Mouse (Mus musculus) lung, postnatal 36 days (tissue): ENCODE measurements around the gene Gabrp.

ENCODE experiments used
- DNase-seq: peaks from one replicate; pipeline ENCODE4 v3.0.0; 2022; ENCODE audit warnings: mixed read lengths

The Gabrp gene

DNA sequence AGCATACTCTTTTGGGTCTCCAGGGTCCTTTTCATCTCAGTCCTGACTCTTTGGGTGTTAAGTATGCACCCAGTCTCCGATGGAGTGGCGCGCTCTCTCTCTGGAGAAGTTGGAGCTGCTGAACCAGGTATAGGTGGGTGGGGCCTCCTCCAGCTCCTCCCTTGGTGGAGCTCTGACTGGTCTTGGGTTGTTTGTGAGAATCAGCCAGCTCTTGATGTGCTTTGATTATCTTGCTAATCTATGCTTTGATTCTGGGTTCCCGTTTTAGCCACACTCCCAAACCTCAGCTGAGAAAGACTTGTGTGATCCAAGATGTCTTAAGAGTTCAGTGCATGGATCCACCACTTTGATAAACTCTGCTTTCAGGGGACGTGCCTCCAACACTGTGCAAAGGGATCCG lies at the start of gene Gabrp:
TSS of gene Gabrp (minus strand) at position 101 of the 400 bp plus-strand sequence.
- peak; percentile 30 for DNase-seq

- no peak for DNase-seq
Measured at GRCm38 (mm10) chr11:33627136-33627742, 48.5 kb upstream of the Gabrp start.

GRCm38 (mm10) chr11:33614218-33614617 lies 35.5 kb upstream of the Gabrp start:
- peak; percentile 78 for DNase-seq

DNA sequence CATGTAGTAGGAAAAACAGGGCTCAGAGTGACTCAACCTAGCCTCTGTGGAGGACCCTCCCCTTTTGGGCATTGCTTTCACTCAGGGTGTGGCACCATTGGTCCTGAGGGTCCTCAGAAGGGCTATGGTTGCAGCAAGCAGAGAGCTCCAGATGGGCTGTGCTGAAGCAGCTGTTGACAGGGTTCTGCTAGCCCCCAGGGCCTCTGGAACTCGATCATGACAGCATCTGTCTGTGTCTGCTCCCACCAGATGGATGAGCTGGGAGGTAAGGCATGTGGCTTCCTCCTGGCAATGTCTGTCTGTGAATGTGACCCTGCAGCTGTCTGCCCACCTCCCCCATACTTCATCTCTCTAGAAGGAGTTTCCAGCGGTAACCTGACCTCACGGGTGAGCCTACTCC lies 29.0 kb upstream of the Gabrp start:
- DNase-seq: no peak

- peak; percentile 46 for DNase-seq
Measured at GRCm38 (mm10) chr11:33603174-33603573, 24.4 kb upstream of the Gabrp start.

- DNase-seq: no peak
Measured at GRCm38 (mm10) chr11:33598986-33599385, 20.2 kb upstream of the Gabrp start, which contains the start of gene D130052B06Rik. TSS of gene D130052B06Rik (plus strand) at chr11:33599302.

DNA sequence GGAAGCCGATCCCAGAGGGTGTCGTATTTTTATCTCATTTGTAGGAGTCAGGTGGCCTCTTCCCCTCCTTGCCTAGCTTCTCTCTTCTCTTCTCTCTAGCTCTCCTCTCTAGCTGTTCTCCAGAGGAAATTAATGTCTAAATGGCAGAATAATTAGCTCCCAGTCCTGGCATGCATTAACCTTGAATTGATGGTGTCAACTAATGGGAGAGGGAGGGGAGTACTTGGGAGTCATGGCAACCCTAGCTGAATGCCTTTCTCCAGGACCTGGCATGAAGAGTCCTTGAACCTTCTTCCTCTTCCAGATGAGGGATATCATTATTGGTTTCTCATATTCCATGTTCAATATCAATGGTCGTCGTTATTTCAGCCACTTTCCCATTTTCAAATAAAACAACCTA lies 17.9 kb upstream of the Gabrp start:
- DNase-seq: no peak

DNA sequence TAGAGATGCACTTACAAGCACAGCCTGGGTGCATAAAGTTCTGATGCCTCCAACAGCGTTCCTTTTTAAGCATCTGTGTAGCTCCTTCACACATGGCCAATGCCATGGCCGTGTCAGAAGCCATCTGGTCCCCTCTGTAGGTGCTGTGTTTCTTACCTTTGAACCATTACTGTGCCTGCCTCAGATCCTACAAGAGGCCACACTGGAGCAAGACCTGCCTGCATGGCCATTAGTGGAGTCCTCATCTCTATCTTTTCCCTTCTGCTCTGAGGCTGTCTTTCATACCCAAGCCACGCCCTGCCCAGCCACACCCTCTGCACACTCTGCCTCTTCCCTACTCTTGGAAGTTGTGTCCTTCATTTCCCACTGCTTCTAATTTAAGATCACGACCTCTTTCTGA lies 14.1 kb upstream of the Gabrp start:
- no peak for DNase-seq

GRCm38 (mm10) chr11:33590771-33591170 lies 12.0 kb upstream of the Gabrp start:
- DNase-seq: no peak

DNA sequence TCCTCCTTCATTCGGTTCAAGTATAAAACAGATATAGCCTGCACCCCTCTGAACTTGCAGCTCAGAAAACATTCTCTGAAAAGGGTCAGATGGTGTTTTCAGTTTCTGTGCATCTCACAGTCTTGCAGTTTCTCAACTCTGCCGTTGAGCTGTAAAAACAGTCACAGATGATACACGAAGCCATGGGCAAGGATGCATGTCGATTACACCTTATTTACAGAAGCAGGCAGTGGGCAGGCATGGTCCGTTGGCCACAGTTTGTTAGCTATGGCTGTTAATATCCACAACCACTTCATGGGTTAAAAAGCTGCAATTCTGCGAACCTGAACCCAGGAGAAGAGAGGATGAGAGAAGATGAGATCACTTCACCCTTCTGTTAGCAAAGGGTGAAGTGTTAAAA lies 7.9 kb upstream of the Gabrp start:
- no peak for DNase-seq

- DNase-seq: peak; percentile 56
Measured at GRCm38 (mm10) chr11:33579621-33580020, 862 bp upstream of the Gabrp start.

- DNase-seq: no peak
Measured at GRCm38 (mm10) chr11:33574944-33575343, 3.8 kb downstream of the Gabrp start.

DNA sequence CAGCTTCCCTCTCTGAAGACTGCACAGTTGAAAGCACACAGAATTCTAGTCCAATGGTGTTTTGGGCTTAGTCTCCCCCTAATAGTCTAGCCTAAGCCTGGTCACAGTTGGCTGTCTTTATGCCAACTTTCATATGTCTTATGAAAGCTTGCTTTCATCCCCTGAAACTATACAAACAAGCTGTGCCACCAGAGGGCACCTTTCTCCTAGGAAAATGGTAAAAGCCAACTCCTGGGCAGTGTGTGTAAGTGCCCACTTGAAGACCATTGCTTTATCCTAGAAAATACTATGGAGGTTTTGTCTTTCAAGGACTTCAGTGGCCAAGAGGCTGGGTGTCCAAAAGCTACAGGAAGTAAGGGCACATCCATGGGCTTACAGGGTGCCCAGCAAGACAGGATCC lies 8.3 kb downstream of the Gabrp start:
- DNase-seq: peak; percentile 61

GRCm38 (mm10) chr11:33563921-33564320 lies 14.8 kb downstream of the Gabrp start:
- no peak for DNase-seq

- no peak for DNase-seq
Measured at GRCm38 (mm10) chr11:33554123-33554522, 24.6 kb downstream of the Gabrp start.

GRCm38 (mm10) chr11:33550861-33551560 lies 27.7 kb downstream of the Gabrp start:
- no peak for DNase-seq

- peak; percentile 17 for DNase-seq
Measured at GRCm38 (mm10) chr11:33547386-33547785, 31.4 kb downstream of the Gabrp start.

GRCm38 (mm10) chr11:33544945-33545344 lies 33.8 kb downstream of the Gabrp start:
- no peak for DNase-seq

DNA sequence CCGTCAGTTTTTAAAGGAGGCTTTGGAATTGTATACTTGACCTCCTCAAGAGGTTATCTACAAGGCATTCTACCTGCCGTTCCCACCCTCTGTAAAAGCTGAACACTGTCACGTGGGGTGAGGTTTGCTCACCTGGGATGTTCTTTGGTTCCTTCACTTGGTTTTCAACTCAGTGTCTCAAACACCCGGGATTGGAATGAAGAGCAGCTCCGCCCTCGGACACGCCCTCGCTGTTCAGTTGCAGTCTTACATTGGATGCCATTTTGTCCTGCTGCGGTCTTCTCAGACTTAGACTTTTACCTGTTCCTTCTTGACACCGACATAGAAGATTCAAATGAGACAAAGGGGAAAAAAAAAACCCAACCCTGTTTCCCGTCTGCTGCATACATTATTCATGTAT lies 34.6 kb downstream of the Gabrp start:
- DNase-seq: no peak

DNA sequence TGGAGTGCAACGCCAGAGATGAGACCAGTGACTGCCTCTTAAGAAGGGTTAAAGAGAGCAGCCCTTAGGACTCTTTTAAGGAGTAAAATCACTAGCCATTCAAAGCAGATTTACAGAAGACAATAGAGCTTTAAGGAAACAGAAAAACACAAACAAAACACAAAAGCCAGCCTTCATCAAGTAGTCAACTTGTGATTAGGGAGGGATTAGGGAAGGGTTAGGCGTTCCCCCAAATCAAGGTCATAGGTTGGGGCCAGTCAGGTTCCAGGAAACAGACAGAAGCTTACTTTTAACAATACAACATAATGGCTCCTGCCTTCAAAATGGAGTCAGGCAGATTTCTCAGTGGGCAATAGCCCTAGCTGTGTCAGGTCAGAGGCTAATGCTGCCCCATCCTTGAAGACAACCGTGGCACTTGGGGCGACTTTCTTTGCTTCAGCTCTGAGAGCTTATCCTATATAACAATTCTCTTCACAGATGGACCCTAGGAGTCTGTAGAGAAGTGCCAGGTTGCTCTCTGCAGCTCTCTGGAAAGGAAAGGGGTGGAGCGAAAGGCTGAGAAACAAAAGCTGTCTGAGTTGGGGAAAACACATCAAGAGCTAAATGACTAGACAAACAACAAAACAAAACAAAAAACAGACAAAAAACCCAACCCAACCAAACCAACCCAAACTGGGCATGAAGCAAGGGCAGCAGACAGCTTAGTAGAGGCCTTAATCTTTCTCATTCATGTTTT lies 41.2 kb downstream of the Gabrp start:
- no peak for DNase-seq

- DNase-seq: no peak
Measured at GRCm38 (mm10) chr11:33536636-33537035, 42.1 kb downstream of the Gabrp start.

DNA sequence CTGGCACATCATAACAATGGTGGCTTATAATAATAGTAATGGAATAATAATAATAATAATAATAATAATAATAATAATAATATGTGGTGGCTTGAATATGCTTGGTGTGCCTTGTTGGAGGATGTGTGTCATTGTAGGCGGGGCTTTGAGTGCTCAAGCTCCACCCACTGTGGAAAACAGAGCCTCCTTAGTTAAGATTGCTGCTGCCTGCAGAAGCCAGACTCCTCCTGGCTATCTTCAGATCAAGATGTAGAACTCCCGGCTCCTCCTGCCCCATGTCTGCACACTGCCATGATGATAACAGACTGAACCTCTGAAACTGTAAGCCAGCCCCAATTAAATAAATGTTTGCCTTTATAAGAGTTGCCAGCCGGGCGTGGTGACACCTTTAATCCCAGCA lies 44.2 kb downstream of the Gabrp start:
- DNase-seq: no peak

DNA sequence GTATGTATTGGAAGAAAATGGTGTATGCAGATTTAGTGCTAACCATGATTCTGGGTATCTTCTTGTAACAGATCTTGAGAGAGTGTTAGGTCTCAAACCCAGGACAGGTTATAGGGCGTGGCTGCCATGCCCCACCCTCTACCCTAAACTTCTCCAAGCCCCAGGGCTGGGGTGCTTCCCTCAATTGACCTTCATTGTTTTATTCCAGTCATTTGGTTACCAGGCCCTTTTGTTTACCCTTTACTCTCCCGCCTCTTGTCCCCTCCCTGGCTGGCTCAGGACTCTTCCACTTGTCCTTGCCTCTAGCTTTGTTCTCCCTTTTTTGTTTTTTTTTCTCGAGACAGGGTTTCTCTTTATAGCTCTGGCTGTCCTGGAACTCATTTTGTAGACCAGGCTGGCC lies 45.2 kb downstream of the Gabrp start:
- no peak for DNase-seq

DNA sequence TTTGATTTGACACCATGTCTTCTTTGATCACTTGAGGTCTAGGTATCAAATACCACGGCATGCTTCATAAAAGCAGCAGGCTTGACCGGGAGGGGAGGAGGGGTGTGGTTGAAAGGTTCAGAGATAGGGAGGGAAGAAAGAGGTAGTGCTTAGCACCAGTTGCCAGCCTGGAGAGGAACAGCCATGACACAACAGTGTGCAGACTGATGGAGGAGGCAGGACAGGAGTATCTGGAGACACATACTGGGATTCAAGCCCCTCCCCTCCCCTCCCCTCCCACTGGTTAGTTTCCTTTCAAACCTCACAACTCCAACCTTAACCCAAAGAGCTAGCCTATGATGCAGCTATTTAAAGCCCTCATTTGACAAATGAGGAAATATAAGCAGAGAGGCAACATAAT lies 49.2 kb downstream of the Gabrp start:
- DNase-seq: no peak
